9 mouse cellular contexts compared by ENCODE assay signal in the genomic region with DNA sequence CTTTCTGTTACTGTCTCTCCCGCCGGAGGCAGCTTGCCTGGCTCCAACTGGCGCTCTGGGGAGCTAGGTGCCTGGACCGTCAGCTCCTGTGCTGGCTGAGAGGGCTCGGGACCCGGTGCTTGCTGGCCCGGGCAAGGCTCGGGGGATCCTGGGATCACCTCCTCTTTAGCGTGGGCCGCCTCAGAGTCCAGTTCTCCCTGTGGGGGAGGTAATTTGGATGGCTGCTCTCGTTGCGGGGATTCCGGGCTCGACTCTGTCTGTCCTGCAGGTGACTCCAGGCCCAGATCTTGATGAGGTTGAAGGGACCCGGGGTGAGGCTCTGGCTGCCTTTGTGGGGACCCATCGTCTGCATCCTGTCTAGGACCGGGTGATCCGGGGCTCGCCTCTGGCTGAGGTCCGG. TPM values are rescaled to one million over a fixed set of nuclear protein-coding genes. Genes with fewer than 3 reads are reported as not detected.
DNase-seq lines count a peak whose midpoint lies in the region; ATAC-seq lines count a peak whose summit lies in the region.
"Had no signal": no experiment of that assay in that cellular context is flagged by ENCODE, and none has a peak within 500 bp of the region (broad histone marks: within the 10 kb centered on the region; RNA-seq: fewer than 3 reads in every experiment).

No protein-coding gene starts in this region.

- H3K4me1 ChIP-seq in megakaryocyte, embryonic 14.5 days = peaks cover 57% of the 10 kb centered on the region
- peaks cover 7% of the 10 kb centered on the region; the same call in 1 of the 2 replicates for H3K4me1 ChIP-seq in forebrain, embryonic 11.5 days (replicated peaks; ENCODE audit: control insufficient read depth, insufficient read depth, low read length)
- H3K4me1 ChIP-seq in limb, embryonic 12.5 days (replicated peaks) = peaks cover 22% of the 10 kb centered on the region
- peaks cover 20% of the 10 kb centered on the region for H3K4me1 ChIP-seq in neural tube, embryonic 14.5 days (ENCODE audit: control insufficient read depth, insufficient read depth, low read length)

- ATAC-seq in megakaryocyte, adult 5-6 weeks (ENCODE audit: poor library complexity, severe bottlenecking) = no peak
- ATAC-seq in forebrain, embryonic 11.5 days (replicated peaks; ENCODE audit: low FRiP score) = no peak
- ATAC-seq in limb, embryonic 12.5 days (ENCODE audit: insufficient number of reproducible peaks, insufficient read depth, low FRiP score, low TSS enrichment, low read depth) = no peak
- 0 out of 2 replicates have a peak, but pooled peaks have one; percentile 1 for ATAC-seq in neural tube, embryonic 14.5 days (ENCODE audit: low read depth)

- peak; percentile 16 for DNase-seq in adrenal gland, adult 2 months
- no peak for DNase-seq in adrenal gland, postnatal 4 days (ENCODE audit: low spot score in 2 of 2)
- no peak for DNase-seq in forebrain, embryonic 11.5 days (ENCODE audit: low spot score)
- no peak for DNase-seq in urinary bladder, adult 18-20 months (ENCODE audit: low spot score in 2 of 2)

- H3K27me3 ChIP-seq in megakaryocyte, embryonic 14.5 days (replicated peaks) = peaks cover 14% of the 10 kb centered on the region
- H3K27me3 ChIP-seq in forebrain, embryonic 11.5 days (ENCODE audit: control insufficient read depth, insufficient read depth, low read length) = no peaks in the 10 kb centered on the region
- H3K27me3 ChIP-seq in limb, embryonic 12.5 days = 0 out of 2 replicates have a peak, but pooled peaks cover 4% of the 10 kb centered on the region
- no peaks in the 10 kb centered on the region for H3K27me3 ChIP-seq in neural tube, embryonic 14.5 days (ENCODE audit: control insufficient read depth, insufficient read depth, low read length)

- H3K9me3 ChIP-seq in megakaryocyte, embryonic 14.5 days = no peaks in the 10 kb centered on the region
- no peaks in the 10 kb centered on the region for H3K9me3 ChIP-seq in forebrain, embryonic 11.5 days (ENCODE audit: control insufficient read depth, low read length)
- no peaks in the 10 kb centered on the region for H3K9me3 ChIP-seq in limb, embryonic 12.5 days
- no peaks in the 10 kb centered on the region for H3K9me3 ChIP-seq in neural tube, embryonic 14.5 days (ENCODE audit: control insufficient read depth, low read length)

- H3K9ac ChIP-seq in forebrain, embryonic 11.5 days (ENCODE audit: low read length) = peak overlapping the region; percentile 64
- H3K9ac ChIP-seq in limb, embryonic 12.5 days (replicated peaks) = peak overlapping the region; percentile 88
- peak overlapping the region; percentile 80 for H3K9ac ChIP-seq in neural tube, embryonic 14.5 days (replicated peaks; ENCODE audit: low read depth, low read length)

- WGBS in forebrain, embryonic 11.5 days = under 1% methylated on average over 20 of the region's 20 CpGs
- 1% methylated on average over 20 of the region's 20 CpGs for WGBS in limb, embryonic 12.5 days
- under 1% methylated on average over 20 of the region's 20 CpGs for WGBS in neural tube, embryonic 14.5 days

- peak overlapping the region; percentile 92 for H3K4me2 ChIP-seq in forebrain, embryonic 11.5 days (ENCODE audit: low read depth, low read length, severe bottlenecking)
- H3K4me2 ChIP-seq in limb, embryonic 12.5 days = peak overlapping the region; percentile 100
- H3K4me2 ChIP-seq in neural tube, embryonic 14.5 days (ENCODE audit: low read depth, low read length) = peak overlapping the region; percentile 100

- H3K4me3 ChIP-seq in megakaryocyte, embryonic 14.5 days (replicated peaks) = peak overlapping the region; percentile 95
- H3K4me3 ChIP-seq in forebrain, embryonic 11.5 days (ENCODE audit: low read depth, low read length) = peak overlapping the region; percentile 60
- peak overlapping the region; percentile 79 for H3K4me3 ChIP-seq in limb, embryonic 12.5 days (replicated peaks)
- H3K4me3 ChIP-seq in neural tube, embryonic 14.5 days (ENCODE audit: low read depth, low read length) = peak overlapping the region; percentile 54

- no peak overlapping the region for H3K27ac ChIP-seq in forebrain, embryonic 11.5 days (ENCODE audit: low read depth, low read length)
- no peak overlapping the region for H3K27ac ChIP-seq in limb, embryonic 12.5 days
- H3K27ac ChIP-seq in neural tube, embryonic 14.5 days (ENCODE audit: low read depth, low read length) = no peak overlapping the region

- peaks cover 29% of the 10 kb centered on the region for H3K36me3 ChIP-seq in megakaryocyte, embryonic 14.5 days (replicated peaks; ENCODE audit: low read length)
- H3K36me3 ChIP-seq in forebrain, embryonic 11.5 days (ENCODE audit: control insufficient read depth, insufficient read depth, low read length) = peaks cover 5% of the 10 kb centered on the region; the same call in 1 of the 2 replicates
- peaks cover 30% of the 10 kb centered on the region for H3K36me3 ChIP-seq in limb, embryonic 12.5 days
- peaks cover 16% of the 10 kb centered on the region for H3K36me3 ChIP-seq in neural tube, embryonic 14.5 days (ENCODE audit: control insufficient read depth, insufficient read depth, low read length)

RNA-seq across cellular contexts. Expression of gene Ccdc86, which starts 0.7 kb away (rescaled TPM):
- 10 to 100 TPM; 12.8 to 21.4 TPM for total RNA-seq in adrenal gland, adult 2 months (2021)
- 14.2 and 17.1 TPM in 2 replicates for polyA plus RNA-seq in adrenal gland, adult 2 months (2012; rRNA removed)
- 10 to 100 TPM; 15.4 to 18.5 TPM for total RNA-seq in adrenal gland, postnatal 4 days (2021)
- 25.4 and 33.6 TPM in 2 replicates for polyA plus RNA-seq in megakaryocyte, embryonic 14.5 days (2012; ENCODE audit: insufficient read depth, low replicate concordance)
- total RNA-seq in megakaryocyte, adult 5-6 weeks (2015) = 11.1 and 11.3 TPM in 2 replicates
- 10.8 and 16.7 TPM in 2 replicates for total RNA-seq in megakaryocyte, adult 5-6 weeks (2017)
- polyA plus RNA-seq in forebrain, embryonic 11.5 days (2014; fragmentation: Nextera tagmentation; extraction: Ambion mirVana) = 28.1 and 31.2 TPM in 2 replicates
- 33.2 and 33.9 TPM in 2 replicates for polyA plus RNA-seq in limb, embryonic 12.5 days (2016; fragmentation: Nextera tagmentation; extraction: Ambion mirVana)
- polyA plus RNA-seq in neural tube, embryonic 14.5 days (2014; fragmentation: Nextera tagmentation; extraction: Ambion mirVana) = 9.8 and 11.6 TPM in 2 replicates

RNA-seq across cellular contexts. Expression of gene Ptgdr2, which starts 11.5 kb away (rescaled TPM):
- total RNA-seq in adrenal gland, adult 2 months (2021) = under 1 TPM in 1 of 2 experiments, not detected in 1; 0.10 TPM
- 0.04 and 0.26 TPM in 2 replicates for polyA plus RNA-seq in adrenal gland, adult 2 months (2012; rRNA removed)
- total RNA-seq in adrenal gland, postnatal 4 days (2021) = under 1 TPM in 1 of 2 experiments, not detected in 1; 0.23 TPM
- not detected in 2 replicates for polyA plus RNA-seq in megakaryocyte, embryonic 14.5 days (2012; ENCODE audit: insufficient read depth, low replicate concordance)
- 0.21 TPM in 1 of 2 replicates, not detected in the other for total RNA-seq in megakaryocyte, adult 5-6 weeks (2015)
- 0.07 and 0.20 TPM in 2 replicates for total RNA-seq in megakaryocyte, adult 5-6 weeks (2017)
- 0.09 TPM in 1 of 2 replicates, not detected in the other for polyA plus RNA-seq in forebrain, embryonic 11.5 days (2014; fragmentation: Nextera tagmentation; extraction: Ambion mirVana)
- polyA plus RNA-seq in limb, embryonic 12.5 days (2016; fragmentation: Nextera tagmentation; extraction: Ambion mirVana) = 0.10 TPM in 1 of 2 replicates, not detected in the other
- 0.10 and 0.11 TPM in 2 replicates for polyA plus RNA-seq in neural tube, embryonic 14.5 days (2014; fragmentation: Nextera tagmentation; extraction: Ambion mirVana)

RNA-seq across cellular contexts. Expression of gene Ms4a10, which starts 26.1 kb away (rescaled TPM):
- 10 to 100 TPM in 1 of 2 experiments, 1 to 10 TPM in 1; 1.1 to 75.2 TPM for total RNA-seq in adrenal gland, adult 2 months (2021)
- 15.4 and 35.0 TPM in 2 replicates for polyA plus RNA-seq in adrenal gland, adult 2 months (2012; rRNA removed)
- total RNA-seq in adrenal gland, postnatal 4 days (2021) = 10 to 100 TPM; 15.6 to 15.9 TPM
- polyA plus RNA-seq in megakaryocyte, embryonic 14.5 days (2012; ENCODE audit: insufficient read depth, low replicate concordance) = not detected in 2 replicates
- total RNA-seq in megakaryocyte, adult 5-6 weeks (2015) = not detected in 2 replicates
- not detected in 2 replicates for total RNA-seq in megakaryocyte, adult 5-6 weeks (2017)
- polyA plus RNA-seq in forebrain, embryonic 11.5 days (2014; fragmentation: Nextera tagmentation; extraction: Ambion mirVana) = not detected in 2 replicates
- polyA plus RNA-seq in limb, embryonic 12.5 days (2016; fragmentation: Nextera tagmentation; extraction: Ambion mirVana) = not detected in 2 replicates
- polyA plus RNA-seq in neural tube, embryonic 14.5 days (2014; fragmentation: Nextera tagmentation; extraction: Ambion mirVana) = not detected in 2 replicates
- total RNA-seq: hematopoietic stem cell, adult 5-6 weeks had no signal

RNA-seq across cellular contexts. Expression of gene Zp1, which starts 28.0 kb away (rescaled TPM):
- not detected for total RNA-seq in adrenal gland, adult 2 months (2021)
- not detected in 2 replicates for polyA plus RNA-seq in adrenal gland, adult 2 months (2012; rRNA removed)
- total RNA-seq in adrenal gland, postnatal 4 days (2021) = not detected
- not detected in 2 replicates for polyA plus RNA-seq in megakaryocyte, embryonic 14.5 days (2012; ENCODE audit: insufficient read depth, low replicate concordance)
- total RNA-seq in megakaryocyte, adult 5-6 weeks (2015) = not detected in 2 replicates
- not detected in 2 replicates for total RNA-seq in megakaryocyte, adult 5-6 weeks (2017)
- polyA plus RNA-seq in forebrain, embryonic 11.5 days (2014; fragmentation: Nextera tagmentation; extraction: Ambion mirVana) = not detected in 2 replicates
- not detected in 2 replicates for polyA plus RNA-seq in limb, embryonic 12.5 days (2016; fragmentation: Nextera tagmentation; extraction: Ambion mirVana)
- polyA plus RNA-seq in neural tube, embryonic 14.5 days (2014; fragmentation: Nextera tagmentation; extraction: Ambion mirVana) = not detected in 2 replicates
- total RNA-seq: hematopoietic stem cell, adult 5-6 weeks had no signal

RNA-seq across cellular contexts. Expression of gene Ms4a15, which starts 44.6 kb away (rescaled TPM):
- total RNA-seq in adrenal gland, adult 2 months (2021) = not detected
- polyA plus RNA-seq in adrenal gland, adult 2 months (2012; rRNA removed) = not detected in 2 replicates
- under 1 TPM in 1 of 2 experiments, not detected in 1; 0.51 TPM for total RNA-seq in adrenal gland, postnatal 4 days (2021)
- polyA plus RNA-seq in megakaryocyte, embryonic 14.5 days (2012; ENCODE audit: insufficient read depth, low replicate concordance) = not detected in 2 replicates
- total RNA-seq in megakaryocyte, adult 5-6 weeks (2015) = not detected in 2 replicates
- total RNA-seq in megakaryocyte, adult 5-6 weeks (2017) = not detected in 2 replicates
- not detected in 2 replicates for polyA plus RNA-seq in forebrain, embryonic 11.5 days (2014; fragmentation: Nextera tagmentation; extraction: Ambion mirVana)
- not detected in 2 replicates for polyA plus RNA-seq in limb, embryonic 12.5 days (2016; fragmentation: Nextera tagmentation; extraction: Ambion mirVana)
- polyA plus RNA-seq in neural tube, embryonic 14.5 days (2014; fragmentation: Nextera tagmentation; extraction: Ambion mirVana) = not detected in 2 replicates
- total RNA-seq: hematopoietic stem cell, adult 5-6 weeks had no signal

Comparison
In these comparisons a context has a peak if more than half of its experiments do, and no peak if none do; other contexts are left out.
1. RNA of gene Ms4a10, which starts 26.1 kb away (polyA plus RNA-seq): 15.4 to 35.0 TPM in adrenal gland, adult 2 months; not detected in limb, embryonic 12.5 days, not detected in megakaryocyte, embryonic 14.5 days, not detected in forebrain, embryonic 11.5 days and not detected in neural tube, embryonic 14.5 days; every median in the first group is over 10 times any median in the second.
2. Peak in every context shown above with its lines, with median percentiles within 50 percentile points of each other: H3K4me3 ChIP-seq, H3K4me2 ChIP-seq and H3K9ac ChIP-seq.